Mouse (Mus musculus) adrenal gland, postnatal 14 days (tissue): ENCODE measurements at regions not wholly inside any gene's neighbourhood (a gene's known extent, or its start where the extent isn't known, plus 50 kb on each side); places are given as distances from the start of the nearest gene placed in this dataset.

Experiments
- DNase-seq: peaks from one replicate; pipeline ENCODE4 v3.0.0; 2021; ENCODE audit warnings: mixed read lengths

DNA sequence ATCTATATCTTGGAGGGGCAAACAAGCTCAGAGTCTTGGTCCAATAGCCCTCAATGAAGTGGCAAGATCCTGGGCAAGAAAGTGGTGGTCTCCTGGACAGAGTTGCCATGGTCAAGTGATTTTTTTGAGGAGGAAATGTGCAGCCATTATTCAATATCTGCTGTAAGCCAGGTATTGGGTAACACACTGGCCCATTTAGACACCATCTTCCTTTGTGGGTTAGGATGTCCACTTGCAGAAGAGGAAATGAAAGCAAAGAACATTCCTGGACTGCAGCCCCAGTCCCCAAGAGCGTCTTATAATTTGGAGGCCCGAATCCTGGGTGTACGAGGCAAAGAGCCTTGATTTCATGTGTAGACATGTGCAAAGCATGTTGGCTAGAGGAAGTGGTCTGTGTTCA is 56.3 kb upstream of the Pitx1 start:
- DNase-seq, result no peak

DNA sequence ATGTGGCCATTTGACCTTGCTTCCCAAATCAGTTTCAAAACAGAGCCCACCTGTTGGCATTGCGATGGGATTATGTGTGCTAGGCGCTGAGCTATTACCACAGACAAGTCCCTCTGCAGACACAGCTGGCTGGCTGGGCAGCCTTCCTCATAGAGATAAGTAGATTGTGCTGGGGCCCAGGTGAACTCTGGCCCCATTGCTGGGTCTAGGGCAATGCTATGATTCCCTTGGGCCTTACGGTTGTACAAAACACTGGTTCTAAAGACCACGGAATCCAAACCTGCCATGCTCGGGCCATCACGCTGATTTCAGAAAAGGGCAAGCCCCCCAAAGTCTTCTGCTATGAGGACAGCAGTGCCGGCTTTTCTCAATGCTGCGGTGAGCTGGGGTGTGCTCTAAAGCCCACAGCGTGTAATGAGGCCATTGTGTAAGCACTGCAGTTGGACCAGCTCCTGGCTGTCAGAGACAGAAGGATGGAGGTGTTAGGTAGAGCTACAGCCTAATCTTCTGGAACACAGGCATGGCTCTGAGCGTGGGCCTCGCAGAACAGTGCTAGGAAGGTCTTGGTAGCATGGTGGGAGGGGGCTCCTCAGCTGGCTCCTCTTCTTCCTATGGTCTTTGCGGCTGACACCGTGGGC is 51.2 kb upstream of the Pitx1 start:
- DNase-seq, result no peak
